Mouse (Mus musculus) heart, postnatal 0 days (tissue): ENCODE results near the gene Vdr. TPM values are rescaled to one million over a fixed set of nuclear protein-coding genes. Genes with fewer than 3 reads are reported as not detected.
A peak's percentile ranks its signal among the peaks of the same experiment; 100 is the strongest.

ENCODE experiments used
- ATAC-seq: fragments of 200-750 bp; cut with Nextera tagmentation; 2 replicates; pipeline ENCODE4 v1.8.0; 2017; ENCODE audit warnings: low read depth, moderate number of reproducible peaks, moderate library complexity; ENCODE audit not compliant: insufficient read depth
- DNase-seq: peaks from one replicate; pipeline ENCODE4 v3.0.0-alpha.2; 2016; ENCODE audit warnings: low spot score
- H3K27ac ChIP-seq: fragments of 300-500 bp; sonication (generic); 2 replicates; pipeline ENCODE4 v1.5.1; 2014; ENCODE audit warnings: low read depth, mild to moderate bottlenecking
- H3K27me3 ChIP-seq: fragments of 300-500 bp; sonication (generic); 2 replicates; pipeline ENCODE4 v1.6.1; 2014; ENCODE audit warnings: low read length, mixed read lengths; ENCODE audit not compliant: control insufficient read depth, insufficient read depth
- H3K36me3 ChIP-seq: fragments of 300-500 bp; sonication (generic); replicated peaks from 2 replicates; pipeline ENCODE4 v1.6.1; 2014; ENCODE audit warnings: low read length, mixed read lengths; ENCODE audit not compliant: control insufficient read depth, insufficient read depth
- H3K4me1 ChIP-seq: fragments of 300-500 bp; sonication (generic); 2 replicates; pipeline ENCODE4 v1.6.1; 2014; ENCODE audit warnings: antibody characterized with exemption; ENCODE audit not compliant: control insufficient read depth, insufficient read depth
- H3K4me2 ChIP-seq: fragments of 300-500 bp; sonication (generic); 2 replicates; pipeline ENCODE4 v1.6.1; 2014; ENCODE audit warnings: low read depth, mild to moderate bottlenecking, low read length, moderate library complexity
- H3K4me3 ChIP-seq: fragments of 300-500 bp; sonication (generic); 2 replicates; pipeline ENCODE4 v1.5.1; 2014; ENCODE audit warnings: low read depth, low read length
- H3K9ac ChIP-seq: fragments of 300-500 bp; sonication (generic); replicated peaks from 2 replicates; pipeline ENCODE4 v1.6.1; 2014; ENCODE audit warnings: low read depth, low read length, mixed read lengths
- H3K9me3 ChIP-seq: fragments of 300-500 bp; sonication (generic); replicated peaks from 2 replicates; pipeline ENCODE4 v1.6.1; 2016; ENCODE audit warnings: low read length; ENCODE audit not compliant: control insufficient read depth
- CTCF ChIP-seq: IDR thresholded peaks from 2 replicates; pipeline ENCODE4 v1.5.1; 2016; ENCODE audit warnings: antibody characterized with exemption, control low read depth, low read depth
- EP300 ChIP-seq: IDR thresholded peaks from 2 replicates; pipeline ENCODE4 v1.6.1; 2016; ENCODE audit warnings: antibody characterized with exemption, low read depth
- WGBS: fragments of 180-500 bp; shearing (Covaris S2); extraction: QIAGEN DNeasy Blood & Tissue Kit; methylation state at CpG from one replicate; pipeline ENCODE4 v1.1.7; 2014; 5-methylcytosine and 5-hydroxymethylcytosine counted together
- polyA plus RNA-seq: library from polyadenylated mRNA; unstranded; fragments of >200 nt; fragmentation: Nextera tagmentation; extraction: Ambion mirVana; gene quantifications from 2 replicates; pipeline ENCODE4 v1.2.1, GENCODE M21; 2015
- total RNA-seq: library from RNA; depleted of rRNA; stranded (reverse); fragments of >200 nt; gene quantifications from 2 replicates; pipeline ENCODE4 v1.2.3, GENCODE M21; 2014; ENCODE audit warnings: low replicate concordance

Vdr gene
- total and polyA plus RNA-seq, 2 experiments from 2014 or later = 0.15 to 2.6 TPM

DNA sequence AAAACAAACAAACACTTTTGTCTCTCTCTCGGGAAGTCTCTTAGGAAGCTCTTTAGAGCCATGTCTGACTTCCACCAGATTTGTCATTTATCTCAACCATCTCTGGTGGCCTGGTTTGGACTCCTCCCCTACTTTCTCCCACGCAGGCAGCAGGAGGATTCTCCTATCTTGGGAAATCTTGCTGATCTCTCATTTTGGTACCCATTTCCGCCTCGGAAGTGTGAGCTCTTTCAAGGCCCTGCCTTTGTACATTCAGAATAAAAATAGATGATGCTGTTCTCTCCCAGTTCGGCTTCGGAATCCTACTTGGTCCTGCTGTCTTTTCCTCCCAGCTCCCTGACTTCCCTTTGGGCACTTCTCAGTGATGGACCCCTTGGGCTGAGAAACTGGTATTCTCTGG, 55.9 kb downstream of the Vdr start:
- TF ChIP-seq CTCF = no peak
- TF ChIP-seq EP300 = no peak
- ATAC-seq (no peak), DNase-seq (no peak)
- Histone ChIP-seq H3K9ac (no peak overlapping the region), H3K27ac (no peak overlapping the region), H3K36me3 (no peaks in the 10 kb centered on the region), H3K4me3 (no peak overlapping the region), H3K9me3 (no peaks in the 10 kb centered on the region), H3K4me2 (no peak overlapping the region), H3K27me3 (peaks cover 3% of the 10 kb centered on the region; the same call in 1 of the 2 replicates), H3K4me1 (no peaks in the 10 kb centered on the region)
- 46% methylated on average over 6 of the region's 6 CpGs for WGBS

GRCm38 (mm10) chr15:97854059-97854458, 56.4 kb downstream of the Vdr start:
- peak; percentile 39 for TF ChIP-seq CTCF
- no peak for TF ChIP-seq EP300
- H3K4me2 ChIP-seq = no peak overlapping the region
- peaks cover 3% of the 10 kb centered on the region; the same call in 1 of the 2 replicates for H3K27me3 ChIP-seq
- 46% methylated on average over 8 of the region's 8 CpGs for WGBS
- no peaks in the 10 kb centered on the region for H3K9me3 ChIP-seq
- ATAC-seq (no peak), DNase-seq (no peak)
- no peaks in the 10 kb centered on the region for H3K4me1 ChIP-seq
- no peaks in the 10 kb centered on the region for H3K36me3 ChIP-seq
- H3K9ac ChIP-seq = no peak overlapping the region
- H3K4me3 ChIP-seq = no peak overlapping the region
- H3K27ac ChIP-seq = no peak overlapping the region

GRCm38 (mm10) chr15:97852291-97852690, 58.1 kb downstream of the Vdr start:
- DNase-seq = no peak
- no peak for ATAC-seq
- Histone ChIP-seq H3K27me3 (peaks cover 3% of the 10 kb centered on the region; the same call in 1 of the 2 replicates), H3K4me1 (no peaks in the 10 kb centered on the region), H3K27ac (no peak overlapping the region), H3K9ac (no peak overlapping the region), H3K4me2 (no peak overlapping the region), H3K4me3 (no peak overlapping the region), H3K36me3 (no peaks in the 10 kb centered on the region), H3K9me3 (no peaks in the 10 kb centered on the region)
- WGBS = 96% methylated on average over 3 of the region's 3 CpGs
- no peak for TF ChIP-seq CTCF
- no peak for TF ChIP-seq EP300

- Histone ChIP-seq H3K36me3 (no peaks in the 10 kb centered on the region), H3K4me1 (no peaks in the 10 kb centered on the region), H3K9me3 (no peaks in the 10 kb centered on the region), H3K4me3 (no peak overlapping the region), H3K27ac (no peak overlapping the region), H3K27me3 (no peaks in the 10 kb centered on the region; the same call in 1 of the 2 replicates), H3K9ac (no peak overlapping the region), H3K4me2 (no peak overlapping the region)
- ATAC-seq (no peak), DNase-seq (no peak)
- 82% methylated on average over 5 of the region's 5 CpGs for WGBS
- TF ChIP-seq EP300 = no peak
Observed at GRCm38 (mm10) chr15:97851011-97851410, 59.4 kb downstream of the Vdr start.

DNA sequence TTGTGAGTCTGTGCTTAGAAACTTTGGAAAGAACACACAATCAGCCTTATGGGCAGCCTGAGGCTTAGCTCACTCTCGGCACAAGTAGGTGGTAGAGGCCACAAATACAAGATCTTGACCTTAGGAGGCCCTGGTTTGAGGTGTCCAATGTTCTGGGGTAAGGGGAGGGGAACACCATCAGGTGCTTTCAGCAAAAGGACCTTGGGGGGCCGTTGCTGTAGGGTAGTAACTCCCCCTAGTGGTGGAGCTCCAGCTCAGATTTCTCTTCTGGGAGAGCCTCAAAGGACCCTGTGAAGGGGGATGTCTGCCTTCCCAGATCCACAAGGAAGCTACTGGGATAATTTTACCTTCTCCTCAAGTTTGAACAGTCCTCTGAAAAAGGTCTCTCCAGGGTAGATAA, 60.0 kb downstream of the Vdr start:
- Histone ChIP-seq H3K4me3 (no peak overlapping the region), H3K27me3 (no peaks in the 10 kb centered on the region; the same call in 1 of the 2 replicates), H3K4me2 (no peak overlapping the region), H3K9me3 (no peaks in the 10 kb centered on the region), H3K4me1 (no peaks in the 10 kb centered on the region), H3K27ac (no peak overlapping the region), H3K9ac (no peak overlapping the region), H3K36me3 (no peaks in the 10 kb centered on the region)
- DNase-seq (no peak), ATAC-seq (no peak)
- TF ChIP-seq CTCF (peak; percentile 57), EP300 (no peak)
- 25% methylated on average over 2 of the region's 2 CpGs for WGBS
